Mouse (Mus musculus) intestine, postnatal 0 days (tissue): ENCODE measurements around the gene Akirin1. TPM values are rescaled to one million over a fixed set of nuclear protein-coding genes. Genes with fewer than 3 reads are reported as not detected.

Experiments used
- ATAC-seq: fragments of 200-750 bp; cut with Nextera tagmentation; 2 replicates; pipeline ENCODE4 v1.8.0; 2017; ENCODE audit warnings: mild to moderate bottlenecking, moderate TSS enrichment, moderate library complexity
- H3K27ac ChIP-seq: fragments of 300-500 bp; sonication (generic); 2 replicates; pipeline ENCODE4 v1.5.1; 2014; ENCODE audit warnings: mild to moderate bottlenecking, low read depth, low read length, moderate library complexity
- H3K27me3 ChIP-seq: fragments of 300-500 bp; sonication (generic); replicated peaks from 2 replicates; pipeline ENCODE4 v1.6.1; 2014; ENCODE audit warnings: low read length, mixed read lengths; ENCODE audit not compliant: control insufficient read depth, insufficient read depth
- H3K36me3 ChIP-seq: fragments of 300-500 bp; sonication (generic); 2 replicates; pipeline ENCODE4 v1.6.1; 2014; ENCODE audit warnings: mild to moderate bottlenecking, moderate library complexity; ENCODE audit not compliant: control insufficient read depth, insufficient read depth
- H3K4me1 ChIP-seq: fragments of 300-500 bp; sonication (generic); replicated peaks from 2 replicates; pipeline ENCODE4 v1.6.1; 2014; ENCODE audit warnings: antibody characterized with exemption, low read length, mixed read lengths; ENCODE audit not compliant: control insufficient read depth, insufficient read depth
- H3K4me2 ChIP-seq: fragments of 300-500 bp; sonication (generic); replicated peaks from 2 replicates; pipeline ENCODE4 v1.6.1; 2014; ENCODE audit warnings: low read depth, mild to moderate bottlenecking, moderate library complexity
- H3K4me3 ChIP-seq: fragments of 300-500 bp; sonication (generic); 2 replicates; pipeline ENCODE4 v1.5.1; 2014; ENCODE audit warnings: low read depth, low read length
- H3K9ac ChIP-seq: fragments of 300-500 bp; sonication (generic); 2 replicates; pipeline ENCODE4 v1.6.1; 2014; ENCODE audit warnings: mild to moderate bottlenecking, low read depth, low read length
- H3K9me3 ChIP-seq: fragments of 300-500 bp; sonication (generic); 2 replicates; pipeline ENCODE4 v1.6.1; 2016; ENCODE audit warnings: mixed run types; ENCODE audit not compliant: control insufficient read depth
- CTCF ChIP-seq: sonication (generic); IDR thresholded peaks from 2 replicates; pipeline ENCODE4 v1.5.1; 2016; ENCODE audit warnings: low read depth, mild to moderate bottlenecking, control low read depth, antibody characterized with exemption, moderate library complexity
- WGBS: fragments of 180-500 bp; shearing (Covaris S2); extraction: QIAGEN DNeasy Blood & Tissue Kit; methylation state at CpG from one replicate; pipeline ENCODE4 v1.1.7; 2014; 5-methylcytosine and 5-hydroxymethylcytosine counted together
- polyA plus RNA-seq: library from polyadenylated mRNA; unstranded; fragments of >200 nt; fragmentation: Nextera tagmentation; extraction: Ambion mirVana; gene quantifications from 2 replicates; pipeline ENCODE4 v1.2.1, GENCODE M21; 2015

Akirin1 gene
- polyA plus RNA-seq, 1 experiment from 2014 or later, result 38.0 TPM

DNA sequence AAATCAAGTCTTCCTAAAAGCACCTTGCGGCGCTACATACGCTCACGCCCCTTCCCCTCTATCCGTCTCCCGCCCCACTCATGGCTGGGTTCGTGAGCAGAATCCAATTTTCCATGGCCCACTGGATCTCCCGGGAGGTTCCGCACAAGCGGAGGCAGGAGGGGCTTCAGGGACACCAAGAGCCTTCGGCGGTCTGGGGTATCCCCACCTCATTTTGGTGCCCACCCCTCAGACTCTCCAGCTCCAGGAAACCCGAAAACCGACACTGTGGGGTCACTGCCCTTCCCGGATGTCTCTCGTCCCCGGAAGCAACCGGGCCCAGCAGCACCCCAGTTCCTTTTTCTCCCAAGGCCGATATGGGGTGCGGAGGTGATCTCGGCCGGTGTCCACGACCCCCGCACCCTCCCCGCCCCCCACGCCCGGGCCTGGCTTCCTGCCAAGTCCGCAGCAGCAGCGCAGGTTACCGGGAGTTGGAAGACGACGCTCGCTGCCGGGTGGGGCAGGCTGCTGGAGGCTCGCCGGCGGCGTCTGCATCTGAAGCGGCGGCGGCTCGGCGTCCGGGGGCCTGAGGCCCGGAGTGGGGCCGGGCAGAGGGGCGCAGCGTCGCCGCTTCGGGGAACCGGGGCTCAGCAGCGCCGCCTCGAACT is 538 bp downstream of the Akirin1 start:
- peak overlapping the region; percentile 99 for H3K4me3 ChIP-seq
- WGBS, result under 1% methylated on average over 52 of the region's 55 CpGs
- no peaks in the 10 kb centered on the region for H3K27me3 ChIP-seq
- no peak for TF ChIP-seq CTCF
- peak overlapping the region; percentile 93 for H3K4me2 ChIP-seq
- peak; percentile 76 for ATAC-seq
- H3K27ac ChIP-seq, result peak overlapping the region; percentile 95
- H3K9me3 ChIP-seq, result no peaks in the 10 kb centered on the region
- no peaks in the 10 kb centered on the region for H3K36me3 ChIP-seq
- H3K4me1 ChIP-seq, result no peaks in the 10 kb centered on the region
- H3K9ac ChIP-seq, result peak overlapping the region; percentile 97

GRCm38 (mm10) chr4:123748726-123749415 is 1.3 kb downstream of the Akirin1 start:
- H3K4me1 ChIP-seq, result no peaks in the 10 kb centered on the region
- peak overlapping the region; percentile 93 for H3K4me2 ChIP-seq
- peak overlapping the region; percentile 99 for H3K4me3 ChIP-seq
- H3K36me3 ChIP-seq, result no peaks in the 10 kb centered on the region
- peak overlapping the region; percentile 95; the same call in 1 of the 2 replicates for H3K27ac ChIP-seq
- no peaks in the 10 kb centered on the region for H3K27me3 ChIP-seq
- WGBS, result 6% methylated on average over 10 of the region's 10 CpGs
- peak; percentile 6; the same call in 1 of the 2 replicates for TF ChIP-seq CTCF
- no peaks in the 10 kb centered on the region for H3K9me3 ChIP-seq
- H3K9ac ChIP-seq, result peak overlapping the region; percentile 97
- no peak for ATAC-seq

GRCm38 (mm10) chr4:123745221-123745775 is 4.8 kb downstream of the Akirin1 start:
- no peak overlapping the region for H3K9ac ChIP-seq
- ATAC-seq, result no peak
- WGBS, result 86% methylated on average over 4 of the region's 4 CpGs
- TF ChIP-seq CTCF, result no peak
- H3K9me3 ChIP-seq, result no peaks in the 10 kb centered on the region
- H3K27ac ChIP-seq, result no peak overlapping the region
- H3K4me3 ChIP-seq, result no peak overlapping the region
- peaks cover 16% of the 10 kb centered on the region for H3K36me3 ChIP-seq
- no peaks in the 10 kb centered on the region for H3K4me1 ChIP-seq
- no peaks in the 10 kb centered on the region for H3K27me3 ChIP-seq
- H3K4me2 ChIP-seq, result no peak overlapping the region

GRCm38 (mm10) chr4:123742891-123743290 is 7.3 kb downstream of the Akirin1 start:
- Histone ChIP-seq H3K9me3 (no peaks in the 10 kb centered on the region), H3K4me3 (no peak overlapping the region), H3K4me1 (no peaks in the 10 kb centered on the region), H3K27me3 (no peaks in the 10 kb centered on the region), H3K27ac (no peak overlapping the region), H3K4me2 (no peak overlapping the region), H3K9ac (no peak overlapping the region), H3K36me3 (peaks cover 37% of the 10 kb centered on the region)
- 89% methylated on average over 1 of the region's 1 CpGs for WGBS
- ATAC-seq, result no peak
- no peak for TF ChIP-seq CTCF

DNA sequence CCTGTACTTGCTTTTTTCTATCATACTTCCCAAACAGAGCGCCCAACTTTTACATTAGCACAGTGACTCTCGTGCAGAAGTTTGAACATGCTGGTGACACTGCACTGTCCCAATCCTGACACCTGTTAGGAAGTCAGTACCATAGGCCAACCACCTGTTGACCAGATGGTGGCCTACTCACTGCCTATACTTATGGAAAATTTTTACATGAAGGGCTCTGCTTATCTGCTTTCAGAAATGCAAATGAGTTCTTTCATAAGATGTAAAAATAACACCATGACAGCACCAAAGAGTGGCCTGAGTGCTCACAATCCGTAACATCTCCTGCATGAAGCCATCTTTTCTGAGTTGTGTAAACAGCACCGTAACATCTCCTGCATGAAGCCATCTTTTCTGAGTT is 11.4 kb downstream of the Akirin1 start:
- Histone ChIP-seq H3K9ac (no peak overlapping the region), H3K27me3 (no peaks in the 10 kb centered on the region), H3K36me3 (peaks cover 57% of the 10 kb centered on the region), H3K27ac (no peak overlapping the region), H3K4me3 (no peak overlapping the region), H3K9me3 (no peaks in the 10 kb centered on the region), H3K4me1 (no peaks in the 10 kb centered on the region), H3K4me2 (no peak overlapping the region)
- no peak for ATAC-seq
- TF ChIP-seq CTCF, result no peak
- WGBS, result 94% methylated on average over 4 of the region's 4 CpGs

DNA sequence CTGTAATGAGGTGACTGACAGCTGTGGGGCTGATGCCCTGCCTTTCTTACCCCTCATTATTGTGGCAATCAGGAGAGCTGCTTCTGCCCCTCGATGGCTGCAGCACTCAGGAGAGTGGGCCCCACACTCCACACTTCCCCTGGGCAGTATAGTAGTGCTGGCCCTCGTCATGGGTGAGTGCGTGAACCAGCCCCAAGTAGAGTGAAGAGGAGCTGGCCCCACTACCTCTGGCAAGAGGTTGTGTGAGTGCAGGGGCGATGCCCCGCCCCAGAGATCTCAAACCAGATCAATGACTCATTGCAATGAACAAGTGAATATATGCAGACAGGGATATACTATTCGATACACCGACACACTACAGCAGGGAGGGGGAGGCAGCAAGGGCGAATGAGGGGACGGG is 16.6 kb downstream of the Akirin1 start:
- Histone ChIP-seq H3K27me3 (no peaks in the 10 kb centered on the region), H3K4me3 (no peak overlapping the region), H3K9ac (no peak overlapping the region), H3K4me2 (no peak overlapping the region), H3K27ac (no peak overlapping the region), H3K4me1 (no peaks in the 10 kb centered on the region), H3K36me3 (peaks cover 34% of the 10 kb centered on the region), H3K9me3 (no peaks in the 10 kb centered on the region)
- no peak for ATAC-seq
- 82% methylated on average over 9 of the region's 9 CpGs for WGBS
- no peak for TF ChIP-seq CTCF
